Mouse (Mus musculus) liver, adult 2 months (tissue): ENCODE measurements around the gene Itpr2. TPM values are rescaled to one million over a fixed set of nuclear protein-coding genes. Genes with fewer than 3 reads are reported as not detected.

ENCODE experiments used
- DNase-seq: peaks from one replicate; pipeline ENCODE4 v3.0.0-alpha.2; 2011; ENCODE audit warnings: low read depth, low spot score; ENCODE audit errors: extremely low read depth
- H3K27ac ChIP-seq: fragments of 200-500 bp; replicated peaks from 2 replicates; pipeline ENCODE4 v1.5.1; 2012; ENCODE audit warnings: low read depth, mild to moderate bottlenecking, control low read depth, inconsistent platforms, low read length; ENCODE audit not compliant: insufficient read depth
- H3K27me3 ChIP-seq: fragments of 200-500 bp; 2 replicates; pipeline ENCODE4 v1.6.1; 2012; ENCODE audit warnings: mild to moderate bottlenecking, moderate library complexity, low read length, inconsistent platforms; ENCODE audit not compliant: control insufficient read depth, insufficient read depth
- H3K36me3 ChIP-seq: fragments of 200-500 bp; 2 replicates; pipeline ENCODE4 v1.6.1; 2012; ENCODE audit warnings: low read length, inconsistent platforms; ENCODE audit not compliant: control insufficient read depth, insufficient read depth
- H3K4me1 ChIP-seq: fragments of 200-500 bp; 2 replicates; pipeline ENCODE4 v1.6.1; 2011; ENCODE audit warnings: low read length; ENCODE audit not compliant: control insufficient read depth, insufficient read depth
- H3K4me3 ChIP-seq: fragments of 200-500 bp; 2 replicates; pipeline ENCODE4 v1.5.1; 2011; ENCODE audit warnings: low read depth, mild to moderate bottlenecking, control low read depth, low read length, moderate library complexity; ENCODE audit not compliant: insufficient read depth
- H3K79me2 ChIP-seq: fragments of 200-500 bp; 2 replicates; pipeline ENCODE4 v1.6.1; 2012; ENCODE audit warnings: inconsistent platforms, mild to moderate bottlenecking, low read length, moderate library complexity; ENCODE audit not compliant: control insufficient read depth, insufficient read depth
- H3K9ac ChIP-seq: fragments of 200-500 bp; 2 replicates; pipeline ENCODE4 v1.6.1; 2012; ENCODE audit warnings: low read depth, mild to moderate bottlenecking, control low read depth, inconsistent platforms, low read length
- CTCF ChIP-seq: fragments of 200-500 bp; IDR thresholded peaks from 2 replicates; pipeline ENCODE4 v1.5.1; 2011; ENCODE audit warnings: low read depth, low read length, control low read depth
- POLR2A ChIP-seq: fragments of 200-500 bp; IDR thresholded peaks from 2 replicates; pipeline ENCODE4 v1.6.1; 2011; ENCODE audit warnings: low read length, control low read depth; ENCODE audit not compliant: insufficient read depth; ENCODE audit errors: extremely low read depth
- WGBS: fragments of 180-500 bp; shearing (Covaris S2); methylation state at CpG from one replicate; pipeline ENCODE4 v1.1.7; 2018; 5-methylcytosine and 5-hydroxymethylcytosine counted together
- polyA plus RNA-seq: library from polyadenylated mRNA; depleted of rRNA; stranded (reverse); fragments of >200 nt; gene quantifications from 2 replicates; pipeline ENCODE4 v1.2.3, GENCODE M21; 2012
- total RNA-seq: library from RNA; depleted of rRNA; stranded (reverse); fragments of >200 nt; gene quantifications from 2 replicates; pipeline ENCODE4 v1.2.3, GENCODE M21; 2014

The Itpr2 gene
- total and polyA plus RNA-seq, 2 experiments: 9.5 to 22.9 TPM

DNA sequence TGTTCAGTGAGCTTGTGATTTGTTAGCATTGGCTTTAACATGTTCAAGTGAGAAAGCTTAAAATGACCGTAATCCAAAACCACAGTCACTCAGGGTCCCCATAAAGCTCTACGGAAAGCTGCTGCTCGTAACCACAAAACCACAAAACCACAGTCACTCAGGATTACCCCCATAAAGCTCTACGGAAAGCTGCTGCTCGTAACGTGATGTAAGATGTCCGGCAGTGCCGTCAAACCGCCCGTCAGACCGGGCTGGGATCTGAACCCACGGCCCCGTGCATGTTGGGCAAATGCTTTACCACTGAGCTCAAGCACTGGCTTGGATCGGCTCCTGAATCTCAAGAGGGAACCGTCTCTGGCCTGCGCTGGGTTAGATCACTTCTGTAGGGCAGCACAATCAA lies 49.5 kb downstream of the Itpr2 start:
- no peaks in the 10 kb centered on the region for H3K27me3 ChIP-seq
- H3K36me3 ChIP-seq: no peaks in the 10 kb centered on the region; the same call in 1 of the 2 replicates
- H3K4me3 ChIP-seq: no peak overlapping the region
- H3K27ac ChIP-seq: no peak overlapping the region
- WGBS: 93% methylated on average over 16 of the region's 16 CpGs
- no peak for DNase-seq
- H3K9ac ChIP-seq: no peak overlapping the region
- peaks cover 20% of the 10 kb centered on the region; the same call in 1 of the 2 replicates for H3K79me2 ChIP-seq
- TF ChIP-seq CTCF (no peak), POLR2A (no peak)
- H3K4me1 ChIP-seq: no peaks in the 10 kb centered on the region

DNA sequence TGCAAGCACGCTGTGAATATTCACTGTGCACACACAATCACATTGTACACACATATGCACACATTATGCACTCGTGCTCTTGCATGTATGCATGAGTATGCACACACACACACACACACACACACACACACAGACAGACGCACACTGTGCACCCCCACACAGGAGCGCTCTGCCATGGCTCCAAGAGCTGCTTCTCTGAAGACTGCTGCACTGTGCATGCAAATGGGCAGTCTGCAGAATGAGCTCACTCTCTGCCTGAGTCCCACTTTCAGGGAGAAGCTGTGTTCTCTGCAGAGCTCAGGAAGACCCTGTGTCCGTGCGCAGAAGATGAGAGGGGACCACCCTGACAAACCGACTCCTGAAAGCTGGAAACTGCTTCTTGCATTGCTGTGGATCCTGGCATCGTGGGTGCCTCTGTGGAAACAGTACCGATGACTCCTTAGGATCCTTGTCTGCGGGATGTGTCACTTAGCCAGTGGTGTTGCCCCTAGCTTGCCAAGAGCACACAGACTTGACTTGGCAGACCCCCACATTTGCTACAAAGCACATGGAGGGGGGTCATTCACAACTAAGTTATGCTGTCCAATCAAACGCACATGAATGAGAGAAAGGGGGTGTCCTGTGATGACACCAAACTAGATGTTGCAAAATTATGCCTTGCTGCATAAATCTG lies 55.9 kb downstream of the Itpr2 start:
- WGBS: 96% methylated on average over 11 of the region's 11 CpGs
- no peaks in the 10 kb centered on the region; the same call in 1 of the 2 replicates for H3K36me3 ChIP-seq
- H3K4me3 ChIP-seq: no peak overlapping the region
- no peaks in the 10 kb centered on the region for H3K4me1 ChIP-seq
- no peak overlapping the region for H3K27ac ChIP-seq
- peaks cover 8% of the 10 kb centered on the region for H3K79me2 ChIP-seq
- H3K27me3 ChIP-seq: no peaks in the 10 kb centered on the region
- TF ChIP-seq POLR2A (no peak), CTCF (no peak)
- no peak for DNase-seq
- no peak overlapping the region for H3K9ac ChIP-seq

DNA sequence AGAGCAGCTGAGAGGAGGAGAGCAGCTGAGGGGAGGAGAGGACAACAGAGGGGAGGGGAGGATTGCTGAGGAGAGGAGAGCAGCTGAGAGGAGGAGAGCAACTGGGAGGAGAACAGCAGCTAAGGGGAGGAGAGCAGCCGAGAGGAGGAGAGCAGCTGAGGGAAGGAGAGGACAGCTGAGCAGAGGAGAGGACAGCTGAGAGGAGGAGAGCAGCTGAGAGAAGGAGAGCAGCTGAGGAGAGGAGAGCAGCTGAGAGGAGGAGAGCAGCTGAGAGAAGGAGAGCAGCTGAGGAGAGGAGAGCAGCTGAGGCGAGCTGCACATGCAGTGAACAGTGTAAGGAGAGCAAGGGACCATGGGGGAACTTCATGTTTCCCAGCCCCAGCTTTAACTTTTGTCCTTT lies 62.2 kb downstream of the Itpr2 start:
- Histone ChIP-seq H3K4me1 (no peaks in the 10 kb centered on the region), H3K79me2 (peaks cover 7% of the 10 kb centered on the region; the same call in 1 of the 2 replicates), H3K27ac (no peak overlapping the region), H3K36me3 (no peaks in the 10 kb centered on the region), H3K9ac (no peak overlapping the region), H3K4me3 (no peak overlapping the region), H3K27me3 (no peaks in the 10 kb centered on the region)
- TF ChIP-seq POLR2A (no peak), CTCF (no peak)
- WGBS: 74% methylated on average over 2 of the region's 2 CpGs
- no peak for DNase-seq

GRCm38 (mm10) chr6:146439071-146439818 lies 62.8 kb downstream of the Itpr2 start:
- DNase-seq: no peak
- Histone ChIP-seq H3K4me3 (no peak overlapping the region), H3K27me3 (no peaks in the 10 kb centered on the region), H3K9ac (no peak overlapping the region; the same call in 1 of the 2 replicates), H3K79me2 (peaks cover 7% of the 10 kb centered on the region; the same call in 1 of the 2 replicates), H3K36me3 (no peaks in the 10 kb centered on the region), H3K4me1 (peaks cover 3% of the 10 kb centered on the region; the same call in 1 of the 2 replicates), H3K27ac (no peak overlapping the region)
- 72% methylated on average over 10 of the region's 10 CpGs for WGBS
- TF ChIP-seq POLR2A (no peak), CTCF (no peak)

DNA sequence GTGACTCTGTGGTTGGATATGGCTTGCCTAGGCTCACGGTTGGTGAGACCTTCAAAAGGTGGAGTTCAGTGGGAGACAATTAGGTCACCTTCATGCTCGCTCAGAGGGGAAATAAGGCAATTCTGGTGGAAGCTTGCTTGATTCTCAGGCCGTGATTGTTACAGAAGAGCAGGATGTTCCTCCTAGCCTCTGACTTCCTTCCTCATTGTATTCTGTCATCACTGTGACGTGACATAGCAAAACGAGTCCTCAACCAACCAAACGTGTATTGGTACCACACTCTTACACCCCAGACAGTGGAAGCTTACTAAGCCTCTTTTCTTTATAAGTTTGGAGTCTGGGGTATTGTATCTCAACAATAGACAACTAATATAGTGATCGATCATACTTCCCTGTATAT lies 64.0 kb downstream of the Itpr2 start:
- TF ChIP-seq CTCF: no peak
- TF ChIP-seq POLR2A: no peak
- Histone ChIP-seq H3K36me3 (no peaks in the 10 kb centered on the region), H3K27ac (no peak overlapping the region), H3K9ac (no peak overlapping the region), H3K4me3 (no peak overlapping the region), H3K4me1 (peaks cover 5% of the 10 kb centered on the region), H3K79me2 (peaks cover 7% of the 10 kb centered on the region; the same call in 1 of the 2 replicates), H3K27me3 (no peaks in the 10 kb centered on the region)
- WGBS: 77% methylated on average over 7 of the region's 7 CpGs
- DNase-seq: no peak
